Mouse (Mus musculus): ENCODE measurements around the gene 1810013L24Rik. TPM values are rescaled to one million over a fixed set of nuclear protein-coding genes. Genes with fewer than 3 reads are reported as not detected.
A peak's percentile ranks its signal among the peaks of the same experiment; 100 is the strongest.

The 1810013L24Rik gene
- polyA plus RNA-seq, 1 experiment from 2014 or later, result 11.9 TPM

DNA sequence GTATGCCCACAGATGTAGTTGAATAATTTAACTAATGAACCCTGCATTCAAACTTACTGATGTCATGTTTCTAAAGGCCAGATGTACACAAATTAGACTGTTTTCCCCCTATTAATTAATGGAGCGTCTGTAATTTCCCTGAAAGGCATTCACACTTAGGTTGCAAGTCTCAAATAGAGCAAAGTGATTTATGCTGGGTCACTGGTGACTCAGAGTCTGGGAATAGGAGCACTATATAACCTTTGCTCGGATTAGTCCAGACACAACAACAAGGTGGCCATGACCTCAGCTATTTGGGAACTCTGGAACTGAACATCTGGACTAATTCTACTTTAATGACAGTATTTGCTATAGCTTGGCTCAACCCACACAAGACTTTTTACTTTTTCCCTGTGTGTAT lies 34.0 kb upstream of the 1810013L24Rik start:
- Histone ChIP-seq H3K9me3 (ENCODE audit: control insufficient read depth, low read length) (0 out of 2 replicates have a peak, but pooled peaks cover 3% of the 10 kb centered on the region), H3K4me2 (ENCODE audit: low read depth, low read length) (no peak overlapping the region), H3K4me1 (ENCODE audit: control insufficient read depth, insufficient read depth, low read length) (no peaks in the 10 kb centered on the region), H3K9ac (ENCODE audit: low read depth, low read length) (no peak overlapping the region), H3K27me3 (replicated peaks; ENCODE audit: control insufficient read depth, insufficient read depth, low read length) (no peaks in the 10 kb centered on the region), H3K4me3 (ENCODE audit: low read length) (no peak overlapping the region), H3K27ac (ENCODE audit: low read length) (no peak overlapping the region), H3K36me3 (ENCODE audit: control insufficient read depth, insufficient read depth, low read length) (no peaks in the 10 kb centered on the region)
- WGBS, result 61% methylated on average over 2 of the region's 2 CpGs
- ATAC-seq, result no peak

GRCm38 (mm10) chr16:8806703-8807102 lies 23.2 kb upstream of the 1810013L24Rik start:
- 20% methylated on average over 4 of the region's 4 CpGs for WGBS
- ATAC-seq, result no peak

GRCm38 (mm10) chr16:8810399-8811127 lies 19.3 kb upstream of the 1810013L24Rik start:
- peak; percentile 52; the same call in 1 of the 2 replicates for ATAC-seq
- no peak overlapping the region for H3K4me3 ChIP-seq (ENCODE audit: low read length)
- H3K36me3 ChIP-seq (ENCODE audit: control insufficient read depth, insufficient read depth, low read length), result no peaks in the 10 kb centered on the region
- no peaks in the 10 kb centered on the region for H3K27me3 ChIP-seq (replicated peaks; ENCODE audit: control insufficient read depth, insufficient read depth, low read length)
- H3K4me1 ChIP-seq (ENCODE audit: control insufficient read depth, insufficient read depth, low read length), result no peaks in the 10 kb centered on the region
- H3K4me2 ChIP-seq (ENCODE audit: low read depth, low read length), result no peak overlapping the region
- 92% methylated on average over 14 of the region's 14 CpGs for WGBS
- H3K27ac ChIP-seq (ENCODE audit: low read length), result no peak overlapping the region
- no peaks in the 10 kb centered on the region for H3K9me3 ChIP-seq (ENCODE audit: control insufficient read depth, low read length)
- no peak overlapping the region for H3K9ac ChIP-seq (ENCODE audit: low read depth, low read length)

More at GRCm38 (mm10) chr16:8806703-8807102, 23.2 kb upstream of the 1810013L24Rik start:
- Histone ChIP-seq H3K4me2 (ENCODE audit: low read depth, low read length) (no peak overlapping the region), H3K27ac (ENCODE audit: low read length) (no peak overlapping the region), H3K36me3 (ENCODE audit: control insufficient read depth, insufficient read depth, low read length) (no peaks in the 10 kb centered on the region), H3K9ac (ENCODE audit: low read depth, low read length) (no peak overlapping the region), H3K9me3 (ENCODE audit: control insufficient read depth, low read length) (no peaks in the 10 kb centered on the region), H3K27me3 (replicated peaks; ENCODE audit: control insufficient read depth, insufficient read depth, low read length) (no peaks in the 10 kb centered on the region), H3K4me3 (ENCODE audit: low read length) (no peak overlapping the region), H3K4me1 (ENCODE audit: control insufficient read depth, insufficient read depth, low read length) (no peaks in the 10 kb centered on the region)

GRCm38 (mm10) chr16:8817872-8818271 lies 12.0 kb upstream of the 1810013L24Rik start:
- H3K4me3 ChIP-seq (ENCODE audit: low read length), result no peak overlapping the region

DNA sequence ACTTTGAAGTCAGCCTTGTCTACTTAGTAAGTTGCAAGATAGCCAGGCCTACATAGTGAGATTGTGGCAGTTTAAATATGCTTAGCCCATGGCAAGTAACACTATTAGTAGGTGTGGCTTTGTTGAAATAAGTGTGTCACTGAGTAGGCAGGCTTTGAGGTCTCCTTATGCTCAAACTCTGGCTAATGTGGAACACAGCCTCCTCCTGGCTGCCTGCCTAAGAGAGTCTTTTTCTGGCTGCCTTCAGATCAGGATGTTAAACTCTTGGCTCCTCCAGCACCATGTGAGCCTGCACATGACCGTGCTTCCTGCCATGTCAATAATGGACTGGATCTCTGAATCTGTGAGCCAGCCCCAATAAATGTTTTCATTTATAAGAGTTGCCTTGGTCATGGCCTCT lies 8.5 kb upstream of the 1810013L24Rik start:
- Histone ChIP-seq H3K36me3 (ENCODE audit: control insufficient read depth, insufficient read depth, low read length) (no peaks in the 10 kb centered on the region), H3K4me2 (ENCODE audit: low read depth, low read length) (no peak overlapping the region), H3K27me3 (replicated peaks; ENCODE audit: control insufficient read depth, insufficient read depth, low read length) (no peaks in the 10 kb centered on the region), H3K9ac (ENCODE audit: low read depth, low read length) (no peak overlapping the region), H3K4me1 (ENCODE audit: control insufficient read depth, insufficient read depth, low read length) (no peaks in the 10 kb centered on the region), H3K4me3 (ENCODE audit: low read length) (no peak overlapping the region), H3K27ac (ENCODE audit: low read length) (no peak overlapping the region), H3K9me3 (ENCODE audit: control insufficient read depth, low read length) (no peaks in the 10 kb centered on the region)
- WGBS, result 73% methylated on average over 1 of the region's 1 CpGs
- ATAC-seq, result no peak

More at GRCm38 (mm10) chr16:8817872-8818271, 12.0 kb upstream of the 1810013L24Rik start:
- no peak overlapping the region for H3K4me2 ChIP-seq (ENCODE audit: low read depth, low read length)
- no peak for ATAC-seq
- no peaks in the 10 kb centered on the region for H3K36me3 ChIP-seq (ENCODE audit: control insufficient read depth, insufficient read depth, low read length)
- WGBS, result 76% methylated on average over 4 of the region's 4 CpGs
- no peaks in the 10 kb centered on the region for H3K9me3 ChIP-seq (ENCODE audit: control insufficient read depth, low read length)
- no peaks in the 10 kb centered on the region for H3K27me3 ChIP-seq (replicated peaks; ENCODE audit: control insufficient read depth, insufficient read depth, low read length)
- H3K9ac ChIP-seq (ENCODE audit: low read depth, low read length), result no peak overlapping the region
- no peaks in the 10 kb centered on the region for H3K4me1 ChIP-seq (ENCODE audit: control insufficient read depth, insufficient read depth, low read length)
- no peak overlapping the region for H3K27ac ChIP-seq (ENCODE audit: low read length)

DNA sequence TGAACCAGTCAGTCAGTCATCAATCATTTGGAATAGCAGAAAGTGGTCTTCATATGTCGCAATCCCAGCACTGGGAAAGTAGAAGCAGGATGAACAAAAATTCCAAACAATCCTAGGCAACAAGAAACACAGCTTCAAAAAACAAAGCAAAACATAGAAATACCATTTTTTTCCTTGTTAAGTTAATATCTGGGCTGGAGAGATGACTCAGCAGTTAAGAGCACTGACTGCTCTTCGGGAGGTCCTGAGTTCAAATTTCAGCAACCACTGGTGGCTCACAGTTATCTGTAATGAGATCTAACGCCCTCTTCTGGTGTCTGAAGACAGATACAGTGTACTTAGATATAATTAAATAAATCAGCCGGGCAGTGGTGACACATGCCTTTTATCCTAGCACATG lies 7.3 kb upstream of the 1810013L24Rik start:
- Histone ChIP-seq H3K9me3 (ENCODE audit: control insufficient read depth, low read length) (no peaks in the 10 kb centered on the region), H3K9ac (ENCODE audit: low read depth, low read length) (no peak overlapping the region), H3K27me3 (replicated peaks; ENCODE audit: control insufficient read depth, insufficient read depth, low read length) (no peaks in the 10 kb centered on the region), H3K4me3 (ENCODE audit: low read length) (no peak overlapping the region), H3K36me3 (ENCODE audit: control insufficient read depth, insufficient read depth, low read length) (no peaks in the 10 kb centered on the region), H3K27ac (ENCODE audit: low read length) (no peak overlapping the region), H3K4me1 (ENCODE audit: control insufficient read depth, insufficient read depth, low read length) (no peaks in the 10 kb centered on the region), H3K4me2 (ENCODE audit: low read depth, low read length) (no peak overlapping the region)
- 74% methylated on average over 4 of the region's 4 CpGs for WGBS
- no peak for ATAC-seq

DNA sequence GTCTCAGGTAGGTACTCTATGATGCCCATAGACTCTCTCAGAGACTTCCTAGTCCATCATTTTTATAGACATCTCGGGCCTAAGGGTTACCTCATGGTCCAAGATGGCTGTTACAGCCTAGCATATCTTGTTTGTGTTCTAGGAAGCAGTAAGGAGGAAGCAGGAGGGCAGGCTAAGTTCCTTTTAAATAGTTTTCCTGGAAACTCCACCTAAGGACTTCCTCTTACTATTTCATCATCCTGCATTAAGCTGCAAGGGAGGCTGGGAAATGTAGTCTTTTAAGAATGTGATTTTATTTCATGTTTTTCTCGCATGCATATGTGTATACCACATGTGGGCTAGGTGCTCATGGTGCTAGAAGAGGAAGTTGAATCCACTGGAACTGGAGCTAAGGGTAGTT lies 6.2 kb upstream of the 1810013L24Rik start:
- ATAC-seq, result peak; percentile 62
- 66% methylated on average over 2 of the region's 2 CpGs for WGBS
- Histone ChIP-seq H3K4me1 (ENCODE audit: control insufficient read depth, insufficient read depth, low read length) (no peaks in the 10 kb centered on the region), H3K4me3 (ENCODE audit: low read length) (no peak overlapping the region), H3K9me3 (ENCODE audit: control insufficient read depth, low read length) (no peaks in the 10 kb centered on the region), H3K9ac (ENCODE audit: low read depth, low read length) (no peak overlapping the region), H3K27ac (ENCODE audit: low read length) (no peak overlapping the region), H3K4me2 (ENCODE audit: low read depth, low read length) (no peak overlapping the region), H3K27me3 (replicated peaks; ENCODE audit: control insufficient read depth, insufficient read depth, low read length) (no peaks in the 10 kb centered on the region), H3K36me3 (ENCODE audit: control insufficient read depth, insufficient read depth, low read length) (no peaks in the 10 kb centered on the region)

DNA sequence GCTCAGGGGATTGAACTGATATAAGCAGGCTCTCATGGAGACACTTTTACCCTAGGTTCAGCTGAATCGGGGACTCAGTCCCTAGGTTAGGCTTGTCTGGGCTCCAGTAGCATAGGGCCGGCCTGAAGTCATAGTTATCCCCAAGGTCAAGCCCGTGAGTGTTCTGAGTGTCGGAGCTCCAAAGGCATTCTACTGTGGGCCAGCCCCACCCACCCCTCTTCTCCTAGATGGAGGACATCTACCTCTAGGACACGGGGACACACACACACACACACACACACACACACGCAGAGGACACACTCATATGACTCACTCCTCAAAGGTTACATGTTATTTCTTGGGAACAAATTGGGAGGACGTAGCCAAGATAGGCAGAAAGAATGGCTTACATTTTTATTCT lies 2.5 kb upstream of the 1810013L24Rik start:
- Histone ChIP-seq H3K9me3 (ENCODE audit: control insufficient read depth, low read length) (no peaks in the 10 kb centered on the region), H3K4me3 (ENCODE audit: low read length) (no peak overlapping the region), H3K9ac (ENCODE audit: low read depth, low read length) (no peak overlapping the region), H3K4me2 (ENCODE audit: low read depth, low read length) (no peak overlapping the region), H3K27me3 (replicated peaks; ENCODE audit: control insufficient read depth, insufficient read depth, low read length) (no peaks in the 10 kb centered on the region), H3K4me1 (ENCODE audit: control insufficient read depth, insufficient read depth, low read length) (peaks cover 6% of the 10 kb centered on the region; the same call in 1 of the 2 replicates), H3K27ac (ENCODE audit: low read length) (no peak overlapping the region), H3K36me3 (ENCODE audit: control insufficient read depth, insufficient read depth, low read length) (no peaks in the 10 kb centered on the region)
- ATAC-seq, result no peak
- 85% methylated on average over 7 of the region's 7 CpGs for WGBS

- H3K9me3 ChIP-seq (ENCODE audit: control insufficient read depth, low read length), result no peaks in the 10 kb centered on the region
- ATAC-seq, result peak; percentile 68
- H3K27me3 ChIP-seq (replicated peaks; ENCODE audit: control insufficient read depth, insufficient read depth, low read length), result no peaks in the 10 kb centered on the region
- peak overlapping the region; percentile 76 for H3K4me3 ChIP-seq (ENCODE audit: low read length)
- H3K4me1 ChIP-seq (ENCODE audit: control insufficient read depth, insufficient read depth, low read length), result peaks cover 19% of the 10 kb centered on the region
- H3K9ac ChIP-seq (ENCODE audit: low read depth, low read length), result peak overlapping the region; percentile 70
- H3K36me3 ChIP-seq (ENCODE audit: control insufficient read depth, insufficient read depth, low read length), result peaks cover 3% of the 10 kb centered on the region; the same call in 1 of the 2 replicates
- peak overlapping the region; percentile 87 for H3K27ac ChIP-seq (ENCODE audit: low read length)
- H3K4me2 ChIP-seq (ENCODE audit: low read depth, low read length), result peak overlapping the region; percentile 81
- WGBS, result 12% methylated on average over 33 of the region's 33 CpGs
These were observed 1.0 kb upstream of the 1810013L24Rik start for GRCm38 (mm10) chr16:8828636-8829563.

All from intestine, embryonic 16.5 days (tissue).